Mouse (Mus musculus) liver, postnatal 0 days (tissue): ENCODE measurements around the gene Gm13420. TPM values are rescaled to one million over a fixed set of nuclear protein-coding genes. Genes with fewer than 3 reads are reported as not detected.

Experiments
- ATAC-seq: fragments of 200-750 bp; cut with Nextera tagmentation; 2 replicates; pipeline ENCODE4 v1.8.0; 2017; ENCODE audit warnings: mild to moderate bottlenecking, moderate library complexity
- DNase-seq: peaks from one replicate; pipeline ENCODE4 v3.0.0-alpha.2; 2016
- H3K27ac ChIP-seq: fragments of 300-500 bp; sonication (generic); 2 replicates; pipeline ENCODE4 v1.5.1; 2014; ENCODE audit warnings: antibody characterized with exemption, moderate library complexity, mild to moderate bottlenecking, low read depth
- H3K27me3 ChIP-seq: fragments of 300-500 bp; sonication (generic); 2 replicates; pipeline ENCODE4 v1.6.1; 2014; ENCODE audit warnings: low read length, control low read depth, mixed read lengths; ENCODE audit not compliant: insufficient read depth
- H3K36me3 ChIP-seq: fragments of 300-500 bp; sonication (generic); replicated peaks from 2 replicates; pipeline ENCODE4 v1.6.1; 2014; ENCODE audit warnings: mild to moderate bottlenecking, control low read depth, low read length, moderate library complexity, mixed read lengths; ENCODE audit not compliant: insufficient read depth
- H3K4me1 ChIP-seq: fragments of 300-500 bp; sonication (generic); 2 replicates; pipeline ENCODE4 v1.6.1; 2014; ENCODE audit warnings: antibody characterized with exemption, mild to moderate bottlenecking, control low read depth; ENCODE audit not compliant: insufficient read depth
- H3K4me2 ChIP-seq: fragments of 300-500 bp; sonication (generic); 2 replicates; pipeline ENCODE4 v1.6.1; 2014; ENCODE audit warnings: low read depth, mild to moderate bottlenecking, low read length, moderate library complexity, mixed read lengths
- H3K4me3 ChIP-seq: fragments of 300-500 bp; sonication (generic); 2 replicates; pipeline ENCODE4 v1.5.1; 2014; ENCODE audit warnings: low read depth, low read length
- H3K9ac ChIP-seq: fragments of 300-500 bp; sonication (generic); replicated peaks from 2 replicates; pipeline ENCODE4 v1.6.1; 2014; ENCODE audit warnings: mild to moderate bottlenecking, moderate library complexity
- H3K9me3 ChIP-seq: fragments of 300-500 bp; sonication (generic); 2 replicates; pipeline ENCODE4 v1.6.1; 2016; ENCODE audit warnings: mild to moderate bottlenecking, control low read depth, low read length, mixed read lengths
- CTCF ChIP-seq: sonication (generic); IDR thresholded peaks from 2 replicates; pipeline ENCODE4 v1.5.1; 2016; ENCODE audit warnings: antibody characterized with exemption, low read depth
- EP300 ChIP-seq: IDR thresholded peaks from 2 replicates; pipeline ENCODE4 v1.6.1; 2016; ENCODE audit warnings: antibody characterized with exemption, low read depth, mild to moderate bottlenecking
- WGBS: fragments of 180-500 bp; shearing (Covaris S2); extraction: QIAGEN DNeasy Blood & Tissue Kit; methylation state at CpG from one replicate; pipeline ENCODE4 v1.1.7; 2014; ENCODE audit not compliant: insufficient replicate concordance; 5-methylcytosine and 5-hydroxymethylcytosine counted together
- polyA plus RNA-seq: library from polyadenylated mRNA; unstranded; fragments of >200 nt; fragmentation: Nextera tagmentation; extraction: Ambion mirVana; gene quantifications from 2 replicates; pipeline ENCODE4 v1.2.1, GENCODE M21; 2015

The Gm13420 gene
- polyA plus RNA-seq, 1 experiment from 2014 or later, result 0.13 TPM

DNA sequence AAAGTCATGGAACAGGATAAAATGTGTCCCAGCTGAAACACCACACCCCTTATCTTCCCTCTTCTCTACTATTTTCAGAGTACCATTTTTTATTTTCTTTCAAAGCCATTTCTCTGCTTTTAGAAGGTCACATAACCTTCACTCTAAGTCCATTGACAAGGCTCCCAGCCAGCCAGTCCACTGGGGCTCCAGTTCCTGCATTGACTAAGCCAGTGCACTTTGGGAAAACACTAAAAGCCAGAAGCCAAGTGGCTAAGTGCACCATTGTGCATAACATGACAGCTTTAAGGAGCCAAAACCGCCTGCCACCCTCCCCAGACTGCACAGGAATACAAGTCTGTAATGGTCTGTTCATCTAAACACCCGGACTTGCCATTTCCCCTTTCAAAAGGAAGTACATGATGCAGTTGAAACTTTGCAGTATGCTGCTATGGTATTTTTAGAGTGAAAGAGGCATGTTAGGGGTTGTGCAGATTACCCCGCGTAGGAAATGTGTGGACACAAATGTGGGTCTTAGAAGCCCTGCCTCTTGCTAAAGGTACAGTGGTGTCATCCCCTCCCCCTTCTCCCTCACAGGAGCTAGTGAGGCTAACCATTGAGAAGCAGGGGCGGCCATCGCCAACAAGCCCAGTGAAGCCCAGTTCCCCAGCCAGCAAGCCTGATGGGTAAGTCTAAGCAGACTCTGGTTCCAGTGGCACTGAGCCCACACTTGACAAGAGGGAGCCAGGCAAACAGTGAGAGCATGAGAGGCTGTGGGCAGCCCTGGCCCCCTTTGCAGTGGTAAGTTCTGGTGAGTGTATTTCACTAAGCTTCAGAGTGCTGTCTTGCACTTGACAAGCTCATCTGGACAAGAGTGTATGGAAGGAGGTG lies 52.8 kb downstream of the Gm13420 start:
- H3K9me3 ChIP-seq, result no peaks in the 10 kb centered on the region
- ATAC-seq (no peak), DNase-seq (no peak)
- no peak overlapping the region for H3K4me3 ChIP-seq
- TF ChIP-seq CTCF (no peak), EP300 (no peak)
- no peaks in the 10 kb centered on the region for H3K4me1 ChIP-seq
- 57% methylated on average over 6 of the region's 6 CpGs for WGBS
- H3K36me3 ChIP-seq, result peaks cover 68% of the 10 kb centered on the region
- no peak overlapping the region for H3K27ac ChIP-seq
- H3K27me3 ChIP-seq, result no peaks in the 10 kb centered on the region
- H3K9ac ChIP-seq, result no peak overlapping the region
- H3K4me2 ChIP-seq, result no peak overlapping the region

DNA sequence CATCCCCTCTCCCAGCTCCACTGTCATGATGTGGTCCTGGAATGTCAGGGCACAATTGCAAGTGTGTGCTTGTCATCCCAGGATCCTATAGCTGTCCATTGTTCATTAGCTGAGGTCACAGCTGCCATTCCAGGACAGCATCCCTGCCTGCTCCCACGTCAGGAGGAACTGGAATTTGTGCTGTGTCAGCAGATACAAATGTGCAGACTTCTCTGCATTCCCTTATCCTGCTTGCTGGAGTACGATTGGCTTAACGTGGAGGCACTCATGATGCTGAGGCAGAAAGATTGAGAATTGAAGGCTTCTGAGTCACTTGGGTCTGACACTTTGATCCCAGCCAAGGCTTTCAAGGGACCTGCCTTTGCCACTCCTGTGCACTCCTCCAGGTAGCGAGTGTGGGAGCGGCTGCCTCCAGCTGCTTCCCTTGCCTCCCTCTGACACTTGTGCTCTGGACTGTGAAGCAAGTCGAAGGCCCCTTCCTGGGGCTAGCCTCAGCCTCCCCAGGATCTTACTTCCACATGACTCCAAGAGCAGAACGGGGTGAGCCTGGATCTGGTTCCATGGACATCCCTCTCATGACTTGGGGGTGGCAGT lies 55.2 kb downstream of the Gm13420 start:
- Histone ChIP-seq H3K9me3 (no peaks in the 10 kb centered on the region), H3K4me3 (no peak overlapping the region), H3K9ac (no peak overlapping the region), H3K27ac (no peak overlapping the region), H3K4me1 (no peaks in the 10 kb centered on the region), H3K27me3 (no peaks in the 10 kb centered on the region), H3K4me2 (no peak overlapping the region), H3K36me3 (peaks cover 61% of the 10 kb centered on the region)
- no peak for ATAC-seq
- DNase-seq, result no peak
- TF ChIP-seq EP300 (no peak), CTCF (no peak)
- WGBS, result 80% methylated on average over 7 of the region's 7 CpGs

Other genes with a start within 250 kb of the Gm13420 start
- 4.8 and 5.1 TPM in 2 replicates for gene Rapgef1, start 132.0 kb downstream of the Gm13420 start, polyA plus RNA-seq
- not detected in 2 replicates for gene Gm13547, start 7.6 kb upstream of the Gm13420 start, polyA plus RNA-seq
- gene Coq4, start 35.8 kb upstream of the Gm13420 start, polyA plus RNA-seq, result 6.1 and 7.2 TPM in 2 replicates
- gene Trub2, start 36.8 kb upstream of the Gm13420 start, polyA plus RNA-seq, result 7.1 and 7.9 TPM in 2 replicates
- 4.6 and 5.1 TPM in 2 replicates for gene Slc27a4, start 50.9 kb upstream of the Gm13420 start, polyA plus RNA-seq
- 6.6 and 8.7 TPM in 2 replicates for gene Urm1, start 68.4 kb upstream of the Gm13420 start, polyA plus RNA-seq
- 9.0 and 10.0 TPM in 2 replicates for gene Cercam, start 117.5 kb upstream of the Gm13420 start, polyA plus RNA-seq
- gene Odf2, start 137.5 kb upstream of the Gm13420 start, polyA plus RNA-seq, result 19.0 and 22.1 TPM in 2 replicates
- 13.4 and 14.7 TPM in 2 replicates for gene Gle1, start 183.7 kb upstream of the Gm13420 start, polyA plus RNA-seq
- 14.9 and 17.2 TPM in 2 replicates for gene Sptan1, start 213.9 kb upstream of the Gm13420 start, polyA plus RNA-seq